Mouse (Mus musculus) yolk sac, embryonic 10.5 days (tissue): ENCODE measurements at regions not wholly inside any gene's neighbourhood (a gene's known extent, or its start where the extent isn't known, plus 50 kb on each side); places are given as distances from the start of the nearest gene placed in this dataset.

ENCODE experiments used
- DNase-seq: peaks from one replicate; pipeline ENCODE4 v3.0.0-alpha.2; 2017; ENCODE audit warnings: low spot score

DNA sequence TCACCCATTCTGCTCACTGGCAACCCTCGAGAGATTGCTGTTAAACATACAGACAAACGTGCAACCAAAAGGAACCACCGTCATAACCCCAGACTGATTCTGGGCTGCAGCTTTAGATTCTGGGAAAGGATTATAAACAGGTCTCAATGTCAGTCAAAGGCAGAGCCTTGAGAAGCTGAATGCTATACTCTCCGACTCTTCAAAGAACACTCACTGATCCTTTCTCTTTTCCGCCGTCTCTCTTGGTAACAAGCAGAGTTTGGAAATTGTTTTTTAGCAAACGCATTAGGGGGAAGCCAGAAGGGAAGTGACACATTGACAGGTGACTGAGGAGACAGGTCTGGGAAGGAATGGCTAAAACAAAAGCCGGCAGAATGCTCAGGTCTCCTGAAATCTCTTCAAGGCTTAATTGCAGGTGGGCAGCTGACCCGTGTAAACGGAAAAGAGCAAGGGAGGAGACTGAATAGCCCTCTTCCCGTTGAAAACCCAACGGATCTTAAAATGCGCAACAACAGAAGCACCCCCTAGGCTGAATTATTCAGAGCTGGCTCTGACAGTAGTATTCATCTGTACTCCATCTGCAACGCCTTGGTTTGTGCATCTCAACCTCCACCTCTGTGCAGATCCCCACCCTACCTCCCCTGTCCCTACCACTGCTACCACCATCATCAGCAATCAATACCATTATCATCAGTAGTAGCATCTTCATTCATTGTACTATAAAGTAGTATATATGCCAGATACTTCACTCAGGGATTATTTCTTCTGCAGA, 219.6 kb downstream of the Tmem38b start:
- DNase-seq, result no peak

DNA sequence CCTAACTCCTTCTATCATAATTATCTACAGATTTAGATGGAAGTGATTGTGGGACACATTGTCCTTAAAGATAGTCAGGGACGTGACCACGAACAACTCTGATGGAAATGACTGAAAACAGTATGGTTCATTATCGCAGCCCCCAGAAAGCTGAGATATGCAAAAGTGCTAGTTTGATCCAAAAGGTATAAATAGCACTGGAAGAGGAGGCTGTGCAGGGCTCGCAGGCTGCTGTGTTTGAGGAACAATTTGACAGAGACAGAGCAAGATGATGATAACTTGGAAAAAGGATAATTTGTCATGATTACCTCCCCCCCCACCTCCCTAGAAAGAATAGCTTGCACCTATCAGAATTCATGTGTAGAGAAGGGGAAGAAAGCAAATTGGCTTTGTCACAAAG, 238.5 kb downstream of the Tmem38b start:
- DNase-seq, result no peak

DNA sequence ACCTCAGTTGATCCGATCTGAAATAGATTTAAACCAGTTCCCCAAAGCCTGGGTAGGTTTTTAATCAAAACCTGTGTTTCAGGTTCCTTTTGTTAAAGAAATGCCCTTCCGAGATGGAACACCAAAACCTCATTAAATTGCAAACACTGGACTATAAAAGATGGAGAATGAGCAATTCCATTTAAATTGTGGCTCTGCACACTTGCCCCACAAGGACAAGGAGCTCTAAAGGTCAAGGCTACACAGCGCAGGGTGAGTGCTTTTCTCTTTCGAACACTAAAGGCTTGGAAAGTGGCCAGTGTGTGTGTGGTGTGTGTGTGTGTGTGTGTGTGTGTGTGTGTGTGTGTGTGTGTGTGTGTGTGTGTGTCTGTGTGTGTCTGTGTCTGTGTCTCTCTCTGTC, 246.1 kb downstream of the Tmem38b start:
- no peak for DNase-seq

DNA sequence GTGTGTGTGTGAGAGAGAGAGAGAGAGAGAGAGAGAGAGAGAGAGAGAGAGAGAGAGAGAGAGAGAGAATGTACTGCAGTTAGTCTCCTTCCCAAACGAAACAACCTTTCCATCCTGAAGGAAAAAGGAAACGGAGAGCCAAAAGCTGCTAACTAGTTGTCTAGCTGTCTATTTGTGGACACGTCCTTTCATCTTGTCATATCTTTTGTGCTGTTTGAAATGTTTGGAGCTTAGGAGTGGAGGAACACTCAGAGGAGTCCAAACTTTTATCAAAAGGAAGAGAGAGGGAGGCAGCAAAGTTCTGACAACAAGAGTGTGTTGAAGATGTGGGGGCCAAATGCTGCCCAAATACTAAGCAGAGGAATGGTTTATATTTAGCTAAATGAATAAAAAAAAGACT, 246.6 kb downstream of the Tmem38b start:
- DNase-seq, result no peak

DNA sequence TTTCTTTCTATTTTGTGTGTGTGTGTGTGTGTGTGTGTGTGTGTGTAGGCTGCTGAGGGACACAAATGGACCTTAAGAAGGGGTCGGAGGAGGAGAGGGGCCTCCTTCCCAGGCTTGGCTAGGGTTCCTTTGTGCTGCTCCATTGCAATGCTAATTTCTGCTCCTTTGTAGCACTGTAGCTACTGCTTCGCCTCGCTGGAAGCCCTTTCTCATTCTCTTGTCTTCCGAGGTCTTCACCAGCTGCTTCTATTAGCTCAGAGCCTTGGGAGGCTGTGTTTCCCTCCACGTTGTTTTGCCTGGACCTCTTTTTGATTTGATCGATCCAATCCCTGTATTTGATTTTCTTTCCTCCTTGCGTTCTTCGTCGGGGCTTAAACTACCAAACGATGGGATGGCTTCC, 247.1 kb downstream of the Tmem38b start:
- no peak for DNase-seq

DNA sequence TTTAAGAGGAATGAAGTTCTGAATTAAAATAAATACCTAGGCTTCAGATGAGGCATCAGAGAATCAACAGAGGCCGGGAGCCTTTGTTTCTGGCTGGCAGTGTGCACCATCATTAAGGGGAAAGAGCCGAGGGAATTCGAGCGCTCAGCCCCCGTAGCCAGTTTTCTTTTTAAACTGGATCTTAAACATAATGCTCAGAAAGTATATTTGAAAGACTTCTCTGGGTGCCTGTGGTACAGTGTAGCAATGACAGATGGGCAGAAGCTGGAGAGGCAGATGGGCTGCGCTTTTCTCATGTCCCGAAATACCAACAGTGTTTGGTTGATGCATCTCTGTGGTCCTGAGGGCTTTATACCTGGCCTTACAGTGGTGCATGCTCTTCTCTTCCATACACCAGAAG, 247.6 kb downstream of the Tmem38b start:
- DNase-seq, result no peak

DNA sequence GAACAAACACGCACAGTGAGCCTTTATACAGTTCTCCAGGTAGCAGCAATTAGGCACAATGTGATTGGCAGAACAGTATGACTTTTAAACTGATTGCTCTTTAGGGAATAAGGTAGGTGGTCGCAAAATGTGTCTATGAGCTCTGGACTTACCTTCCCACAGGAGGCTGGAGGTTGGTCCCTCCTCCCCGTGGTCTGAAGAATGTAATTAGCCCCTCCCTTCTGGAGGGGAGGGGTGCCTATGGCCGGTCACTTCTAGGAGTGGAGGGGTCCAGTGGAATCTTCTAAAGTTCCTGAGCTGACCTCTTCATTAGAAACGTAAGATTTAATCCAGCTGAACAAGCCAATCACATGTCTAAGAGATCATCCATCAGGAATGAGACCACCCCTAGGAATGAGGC, 248.4 kb downstream of the Tmem38b start:
- DNase-seq, result no peak

DNA sequence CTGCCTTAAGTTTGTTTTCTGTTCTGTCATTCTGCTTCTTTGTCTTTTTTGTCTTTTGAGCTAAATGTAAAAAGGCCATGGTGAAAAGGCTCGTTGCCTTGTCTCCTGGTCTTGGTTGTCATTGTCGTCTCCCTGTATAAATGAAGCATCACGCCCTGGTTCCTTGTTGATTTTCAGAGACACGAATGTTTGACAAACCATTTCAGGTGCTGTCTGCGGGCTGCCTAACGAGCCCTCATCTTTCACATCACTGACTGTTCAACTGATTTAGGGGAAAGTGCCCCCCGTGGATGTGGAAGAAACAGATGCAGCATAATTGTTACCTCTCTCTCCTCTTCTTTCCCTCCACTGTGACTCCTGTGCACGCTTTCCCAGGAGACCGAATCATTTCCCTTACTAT, 254.7 kb downstream of the Tmem38b start:
- DNase-seq, result no peak

DNA sequence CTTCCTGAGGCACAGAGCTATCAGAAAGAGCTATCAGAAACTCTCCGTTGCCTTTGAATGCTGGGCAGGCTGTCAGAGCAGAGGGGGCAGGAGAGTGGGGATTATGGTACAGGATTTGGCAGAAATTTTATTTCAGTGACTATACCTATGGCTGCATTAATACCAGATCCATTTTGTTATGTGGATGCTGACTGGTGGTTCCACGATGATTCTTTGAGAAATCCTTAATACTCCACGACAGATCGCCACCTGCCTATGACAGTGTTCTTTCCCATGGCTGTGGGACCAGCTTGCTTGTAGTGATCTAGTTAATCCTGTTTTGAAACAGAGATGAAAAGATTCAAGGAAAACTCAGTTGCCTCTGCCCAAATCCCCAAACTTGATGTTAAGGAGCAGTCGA, 255.6 kb downstream of the Tmem38b start:
- no peak for DNase-seq

DNA sequence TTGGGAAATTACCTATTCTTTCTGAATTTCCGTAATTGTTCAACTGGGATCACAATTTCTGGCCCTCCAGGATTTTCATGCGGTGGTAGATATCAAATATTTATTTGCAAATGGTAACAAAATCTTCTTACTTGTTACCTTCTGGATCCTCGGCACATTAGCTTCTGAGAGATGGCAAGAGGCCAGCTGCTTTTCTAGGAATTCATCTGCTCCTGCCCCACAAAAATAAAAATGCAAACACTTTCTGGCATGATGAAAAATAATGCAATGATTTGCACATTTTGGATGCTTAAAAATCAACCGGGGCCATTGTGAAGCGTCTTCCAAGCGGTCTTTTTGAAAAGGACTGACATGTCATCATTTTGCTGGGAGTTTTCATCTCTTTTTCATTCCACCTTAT, 258.9 kb downstream of the Tmem38b start:
- DNase-seq, result no peak

DNA sequence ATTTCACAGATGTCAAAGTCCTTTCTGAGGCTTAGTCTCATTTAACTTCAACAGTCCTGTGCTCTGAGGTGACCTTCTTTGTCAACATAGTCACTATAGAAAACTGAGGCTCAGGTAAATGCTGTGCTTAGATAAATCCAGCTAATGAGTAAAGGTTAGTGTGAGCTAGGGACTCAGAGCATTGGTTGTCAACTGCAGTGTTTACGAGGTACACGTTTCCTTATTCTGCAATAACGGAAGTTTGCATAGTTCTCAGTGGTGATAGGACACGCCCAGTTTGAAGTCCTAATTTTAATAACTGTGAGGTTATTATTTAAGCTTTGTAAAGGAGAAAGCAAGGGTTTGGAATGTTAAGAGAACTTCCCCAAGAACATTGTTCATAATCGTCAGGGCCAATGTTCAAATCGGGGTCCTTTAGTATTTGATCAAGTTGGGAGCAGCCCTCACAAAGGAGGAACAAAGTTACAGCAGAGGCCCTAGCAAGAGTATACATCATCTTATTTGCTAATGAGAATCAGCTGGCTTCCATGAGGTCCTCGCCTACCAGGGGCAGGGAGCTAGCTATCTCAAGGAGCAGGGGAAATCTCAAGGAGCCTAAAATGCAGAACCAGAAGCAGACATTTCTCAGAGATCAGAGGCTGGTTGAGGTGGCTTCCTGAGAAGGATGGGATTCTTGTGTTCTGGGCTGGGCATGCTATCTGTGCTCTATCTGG, 268.6 kb downstream of the Tmem38b start:
- peak; percentile 42 for DNase-seq

DNA sequence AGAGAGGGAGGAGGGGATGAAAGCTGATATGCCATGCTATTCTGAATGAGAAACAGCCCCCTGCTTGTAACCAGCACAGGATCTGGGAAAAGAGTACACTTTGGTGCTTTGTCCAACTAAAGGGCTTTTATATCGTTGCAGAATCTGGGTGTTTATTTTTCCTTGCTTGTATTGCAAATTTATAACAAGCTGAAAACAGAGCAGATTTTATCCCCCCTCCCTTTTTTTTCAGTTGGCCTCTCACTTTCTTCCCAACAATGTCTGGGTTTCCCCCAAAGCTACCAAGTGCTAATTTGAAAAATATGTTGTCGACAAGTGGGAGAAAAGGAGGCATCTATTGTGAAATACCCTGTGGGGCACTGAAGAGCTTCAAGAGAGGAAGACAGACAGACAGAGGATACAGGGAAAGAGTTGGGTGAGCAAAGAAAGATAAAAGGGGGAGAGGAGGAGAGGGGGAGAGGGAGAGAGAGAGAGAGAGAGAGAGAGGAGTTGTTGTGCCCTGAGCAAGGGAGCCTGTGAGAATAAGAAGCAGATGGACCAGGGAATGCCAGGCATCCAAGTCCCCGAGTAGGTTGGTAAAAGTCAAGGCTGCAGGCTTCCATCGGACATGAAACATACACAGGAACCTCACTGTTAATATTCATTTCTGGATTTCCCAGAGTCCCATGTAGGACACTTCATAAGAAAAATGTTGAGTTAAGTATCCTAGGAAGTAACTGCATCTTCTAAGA, 269.5 kb downstream of the Tmem38b start:
- no peak for DNase-seq

DNA sequence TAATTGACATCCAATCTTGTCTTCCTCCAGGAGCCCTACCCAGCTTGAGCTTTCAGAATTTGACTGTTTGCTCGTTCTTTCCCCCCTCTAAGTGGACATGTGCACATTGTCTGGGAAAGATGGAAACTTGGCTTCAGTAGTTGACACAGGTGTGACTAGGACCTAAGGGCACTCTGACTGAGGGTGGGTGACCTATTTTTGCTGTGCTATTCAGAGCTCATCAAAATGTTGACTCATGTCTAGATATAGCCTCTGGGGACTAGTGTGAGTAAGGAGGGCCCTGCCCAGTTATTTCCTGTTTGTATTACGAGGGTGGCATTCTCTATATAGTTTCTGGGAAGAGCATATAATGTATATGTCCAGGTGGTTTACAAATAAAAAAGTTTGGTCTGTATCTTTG, 271.7 kb downstream of the Tmem38b start:
- no peak for DNase-seq

DNA sequence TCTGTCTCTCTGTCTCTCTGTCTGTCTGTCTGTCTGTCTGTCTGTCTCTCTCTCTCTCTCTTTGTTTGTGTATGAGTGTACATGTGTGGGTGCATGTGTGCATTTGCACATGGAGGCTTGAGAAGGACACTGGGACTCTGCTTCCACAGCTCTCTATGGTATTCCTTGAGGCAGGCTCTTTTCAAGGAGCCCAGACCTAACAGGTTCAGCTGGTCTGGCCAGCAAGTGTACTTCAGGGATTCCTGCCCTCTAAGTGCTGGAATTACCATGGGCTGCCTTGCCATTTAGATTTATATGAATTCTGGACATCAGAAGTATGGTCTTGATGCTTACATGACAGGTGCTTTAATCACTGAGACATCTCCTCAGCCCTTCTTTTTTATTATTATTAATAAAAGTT, 274.4 kb downstream of the Tmem38b start:
- no peak for DNase-seq

DNA sequence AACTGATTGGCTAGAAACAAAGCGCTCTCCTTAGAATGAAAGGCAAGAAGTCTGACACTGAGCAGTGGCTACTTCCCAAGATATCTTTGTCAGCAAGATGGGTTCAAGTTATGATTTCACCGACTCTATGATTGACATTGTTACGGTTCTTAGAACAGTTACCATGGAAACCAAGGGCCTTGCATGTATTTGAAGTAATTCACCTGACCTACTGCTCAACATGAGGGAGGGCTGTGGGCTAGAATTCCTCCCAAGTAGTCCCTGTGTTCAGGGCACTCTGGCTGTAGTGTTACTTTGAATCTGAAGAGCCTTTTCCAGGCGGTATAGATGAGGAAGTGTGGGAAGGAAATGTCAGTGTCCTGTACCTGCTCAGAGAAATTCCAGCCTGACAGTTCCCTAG, 281.1 kb downstream of the Tmem38b start:
- DNase-seq, result no peak

DNA sequence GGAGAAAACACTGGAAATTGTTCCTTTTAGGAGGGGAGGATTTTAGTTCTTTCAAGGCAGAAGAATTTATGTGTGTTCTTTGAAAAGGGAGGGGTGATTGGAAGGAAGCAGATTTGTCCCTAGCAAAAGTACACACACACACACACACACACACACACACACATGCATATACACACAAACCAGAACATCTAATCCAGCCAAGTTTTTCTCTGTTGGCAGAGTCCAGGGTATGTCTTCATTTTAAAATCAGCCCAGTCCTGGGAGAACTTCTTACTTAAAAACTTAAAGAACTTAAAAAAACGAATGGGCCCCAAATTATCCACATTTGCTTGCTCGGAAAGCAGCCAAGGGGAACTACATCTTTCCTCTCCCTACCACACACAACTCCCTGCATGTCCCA, 290.5 kb downstream of the Tmem38b start:
- DNase-seq, result no peak

DNA sequence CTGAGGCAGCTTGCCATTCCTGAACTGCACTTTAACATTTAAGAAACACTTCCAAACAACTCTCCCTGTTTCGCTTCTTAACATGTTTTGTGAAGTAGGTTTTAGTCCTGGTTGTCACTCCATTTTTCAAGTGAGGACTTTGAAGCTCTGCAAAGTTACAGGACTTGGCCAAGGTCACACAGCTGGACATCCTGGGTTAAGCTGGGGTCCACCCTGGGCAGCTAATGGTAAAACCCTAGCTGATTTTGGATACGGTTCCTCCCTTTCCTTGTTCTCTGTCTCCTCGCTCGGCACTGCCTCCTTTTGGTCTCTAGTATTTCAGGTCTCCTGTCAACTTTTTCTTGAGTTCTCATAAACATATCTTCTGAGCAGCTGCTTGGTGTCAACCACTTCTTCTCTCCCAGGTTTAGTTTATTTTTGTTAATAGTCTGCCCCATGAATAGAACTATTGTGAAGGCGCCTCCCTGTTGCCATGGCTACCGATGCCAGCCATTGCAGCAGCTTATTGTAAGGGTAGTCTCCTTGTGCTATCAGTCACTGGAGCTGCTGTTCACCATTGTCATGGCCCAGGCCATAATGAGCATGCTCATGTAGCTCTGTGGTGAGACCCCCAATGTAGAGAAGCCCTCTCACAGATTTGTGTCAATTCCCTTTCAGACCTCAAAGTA, 292.5 kb downstream of the Tmem38b start:
- no peak for DNase-seq

DNA sequence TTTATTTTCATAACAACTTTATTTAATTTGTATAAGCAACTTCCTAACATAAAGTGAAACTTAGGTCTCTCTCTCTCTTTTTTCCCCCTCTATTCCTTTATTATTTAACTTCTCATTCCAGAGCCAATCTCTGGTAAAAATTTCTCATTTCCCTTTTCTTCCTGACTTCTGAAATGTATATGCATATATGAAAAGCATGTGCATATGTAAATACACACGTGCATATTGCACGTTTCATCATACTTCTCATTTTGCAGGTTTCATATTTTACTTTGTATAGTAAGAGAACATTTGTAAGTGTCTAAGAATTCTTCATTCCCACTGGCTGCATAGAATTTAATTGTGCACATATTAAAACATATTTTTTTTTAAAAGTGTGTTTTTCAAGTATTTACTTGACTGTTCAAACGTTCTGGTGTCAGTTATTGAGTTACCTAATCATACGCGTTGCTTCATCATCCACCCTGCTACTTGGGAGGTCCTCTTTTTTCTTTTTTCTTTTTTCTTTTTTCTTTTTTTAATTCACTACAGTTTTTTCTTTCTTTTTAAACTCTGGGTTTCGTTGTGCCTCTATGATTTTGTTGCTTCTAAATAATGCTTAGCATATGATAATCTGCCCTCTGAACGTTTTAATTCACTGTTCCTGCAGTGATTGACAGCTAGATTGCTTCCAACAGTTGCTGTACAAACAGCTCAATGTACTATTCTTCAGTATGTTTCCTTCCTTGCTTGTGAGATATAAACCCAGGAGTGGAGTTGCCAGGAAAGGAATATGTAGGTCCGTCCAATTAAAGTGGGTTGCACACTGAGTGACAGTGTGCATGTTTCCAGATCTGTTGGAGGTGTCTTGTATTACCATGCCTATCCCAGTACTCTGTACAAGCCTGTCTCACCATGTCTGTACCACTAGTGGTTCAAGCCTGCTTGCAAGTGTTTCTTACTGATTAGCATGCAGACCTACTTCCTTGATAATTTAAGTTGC, 303.2 kb downstream of the Tmem38b start:
- no peak for DNase-seq

DNA sequence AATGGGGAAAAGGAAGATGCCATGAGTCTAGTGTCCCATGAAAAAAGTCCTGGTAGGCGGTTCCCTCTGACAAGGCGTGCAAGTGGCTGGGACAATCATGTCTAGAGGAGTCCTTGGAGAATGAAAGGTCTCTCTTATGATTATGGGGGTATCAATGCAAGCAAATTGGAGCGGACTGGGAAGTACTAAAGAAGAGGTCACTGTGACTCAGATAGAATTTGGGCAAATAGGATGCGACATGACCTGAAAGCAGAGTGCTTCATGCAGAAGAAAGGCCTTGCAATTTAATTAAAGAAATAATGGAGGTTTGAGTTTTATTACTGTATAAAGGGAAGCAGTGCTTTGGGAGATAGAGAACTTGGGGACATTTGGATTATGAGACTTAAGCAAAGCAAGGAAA, 330.3 kb downstream of the Tmem38b start:
- no peak for DNase-seq

DNA sequence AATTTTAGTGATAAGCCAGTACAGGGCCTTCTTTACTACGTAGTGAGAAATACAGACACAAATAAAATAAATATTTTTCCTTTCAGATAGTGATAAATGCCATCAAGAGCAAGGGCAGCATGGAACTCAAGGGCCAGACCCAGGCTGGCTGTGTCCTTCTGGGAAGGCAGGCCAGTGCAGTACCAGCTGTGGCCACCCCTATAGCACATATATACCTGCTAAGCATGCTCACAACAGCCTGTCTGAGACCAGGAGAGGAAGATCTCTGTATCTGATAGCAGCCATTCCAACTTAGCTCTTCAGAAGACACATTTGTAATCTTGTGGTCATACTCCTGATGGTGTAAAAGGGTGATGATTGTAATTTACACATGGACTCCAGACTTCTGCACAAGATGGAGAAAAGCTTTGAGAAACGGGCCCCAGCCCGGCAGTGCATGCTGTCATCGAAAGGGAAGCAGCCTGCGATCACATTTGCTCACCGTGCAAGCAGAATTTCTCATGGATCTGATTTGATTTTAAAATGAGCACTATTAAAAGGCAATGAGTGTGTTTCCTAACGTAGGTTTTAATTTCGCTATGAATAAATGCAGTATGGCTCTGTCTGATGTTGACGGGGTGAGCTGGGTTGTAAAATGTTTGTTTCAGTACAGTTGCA, 335.6 kb downstream of the Tmem38b start:
- no peak for DNase-seq

DNA sequence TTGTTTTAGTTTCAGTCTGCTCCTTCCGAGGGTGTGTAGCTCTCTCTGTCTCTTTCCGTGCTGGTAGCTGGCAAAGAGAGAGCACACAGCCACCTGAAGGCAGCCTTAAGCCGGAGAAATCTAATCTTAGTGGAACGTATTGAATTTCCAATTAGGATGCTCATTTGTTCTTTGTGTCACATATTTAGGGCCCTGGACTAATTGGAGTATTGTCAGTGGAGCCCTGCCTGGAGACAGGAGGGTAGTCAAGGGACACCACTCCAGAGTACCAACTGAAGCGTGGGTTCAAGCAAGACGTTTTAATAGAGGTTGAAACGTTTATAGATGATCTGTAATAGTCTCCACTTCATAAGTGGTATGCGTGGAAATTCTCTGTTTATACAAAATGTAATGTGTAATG, 336.5 kb downstream of the Tmem38b start:
- no peak for DNase-seq
